Comparison of ENCODE assay signal across 23 mouse cellular contexts in the genomic region with DNA sequence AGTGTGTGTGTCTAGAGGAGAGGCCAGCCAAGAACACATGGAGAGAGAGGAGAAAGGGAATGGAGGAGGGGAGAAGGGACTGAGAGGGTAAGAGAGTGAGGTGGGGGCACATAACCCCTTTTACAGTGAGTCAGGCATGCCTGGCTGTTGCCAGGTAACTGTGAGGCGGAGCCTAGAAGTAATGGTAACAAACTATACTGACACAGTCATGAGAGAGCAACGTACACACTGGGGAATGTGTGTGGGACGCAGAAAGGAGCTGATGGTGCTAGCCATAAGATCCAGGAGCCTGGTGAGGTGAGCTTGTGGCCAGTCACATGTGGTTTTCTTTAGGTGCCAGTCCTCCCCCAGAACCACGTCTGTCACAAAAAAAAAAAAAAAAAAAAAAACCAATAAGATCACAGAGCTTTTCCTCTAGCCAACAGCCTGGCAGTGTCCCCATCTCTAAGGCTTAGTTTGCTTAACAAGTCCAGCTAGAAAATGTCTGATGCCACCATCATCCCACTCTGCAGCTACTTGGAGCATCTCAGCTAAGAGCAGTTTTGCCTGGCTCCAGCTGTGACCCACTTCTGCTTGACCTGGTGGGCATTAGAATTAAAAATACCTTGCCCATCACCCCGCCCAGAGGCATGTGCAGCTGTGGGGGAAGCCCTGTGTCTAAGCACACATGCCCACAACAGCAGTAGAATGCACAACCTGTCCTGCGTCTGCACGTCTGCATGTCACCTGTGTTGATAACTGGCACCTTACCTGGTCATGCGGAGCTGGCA.
DNase-seq lines count a peak whose midpoint lies in the region; ATAC-seq and TF ChIP-seq lines count a peak whose summit lies in the region.
"Had no signal": no experiment of that assay in that cellular context is flagged by ENCODE, and none has a peak within 500 bp of the region (broad histone marks: within the 10 kb centered on the region; RNA-seq: fewer than 3 reads in every experiment).

No protein-coding gene starts in this region.

- H3K9me3 ChIP-seq in lung, embryonic 15.5 days = no peaks in the 10 kb centered on the region
- H3K9me3 ChIP-seq: hindbrain, embryonic 10.5 days; intestine, embryonic 15.5 days; limb, embryonic 12.5 days; liver, embryonic 12.5 days; midbrain, embryonic 10.5 days had no signal

- no peak overlapping the region for H3K4me2 ChIP-seq in lung, embryonic 15.5 days
- H3K4me2 ChIP-seq in myocyte (ENCODE audit: low read depth) = no peak overlapping the region
- H3K4me2 ChIP-seq: heart, embryonic 11.5 days; intestine, embryonic 15.5 days; limb, embryonic 12.5 days; liver, embryonic 12.5 days had no signal

- H3ac ChIP-seq in myocyte (ENCODE audit: control insufficient read depth, insufficient read length) = no peak overlapping the region

- H3K36me3 ChIP-seq in lung, embryonic 15.5 days = peaks cover 12% of the 10 kb centered on the region; the same call in 1 of the 2 replicates
- H3K36me3 ChIP-seq in myocyte (ENCODE audit: control insufficient read depth, insufficient read depth) = peaks cover 27% of the 10 kb centered on the region

- H3K27ac ChIP-seq in lung, embryonic 15.5 days = peak overlapping the region; percentile 35; the same call in 1 of the 2 replicates
- H3K27ac ChIP-seq: hindbrain, embryonic 10.5 days; intestine, embryonic 15.5 days; limb, embryonic 12.5 days; liver, embryonic 12.5 days; midbrain, embryonic 10.5 days had no signal

- TF ChIP-seq POLR2A in myocyte (IDR thresholded peaks at IDR 0.05; ENCODE audit: insufficient read length, low read depth) = no peak

- no peak for DNase-seq in lung, postnatal 4 days
- DNase-seq in A20 (ENCODE audit: low read depth, low spot score) = peak; percentile 90
- DNase-seq in B cell, adult 2 months = peak; percentile 35 to 36
- DNase-seq in Muller cell, postnatal 12 days (ENCODE audit: inconsistent ontology term) = no peak
- DNase-seq in cerebellum, adult 11 months = no peak
- DNase-seq: adrenal gland, postnatal 14 days; cerebellum, adult 9-10 months; gastrocnemius, postnatal 10 days; kidney, adult 8-10 months; kidney, postnatal 10 days; lung, postnatal 36 days; right cerebral cortex, postnatal 14 days had no signal

- no peak for ATAC-seq in lung, embryonic 15.5 days (ENCODE audit: borderline replicate concordance, extremely low read depth, low FRiP score, low TSS enrichment)
- ATAC-seq: activated CD4-positive, CD25-positive, alpha-beta regulatory T cell, adult 4 months; forebrain, embryonic 14.5 days; hindbrain, embryonic 16.5 days; intestine, embryonic 15.5 days had no signal

- no peak overlapping the region for H3K9ac ChIP-seq in lung, embryonic 15.5 days
- H3K9ac ChIP-seq: intestine, embryonic 15.5 days; limb, embryonic 12.5 days; liver, embryonic 12.5 days had no signal

- WGBS in lung, embryonic 15.5 days = 57% methylated on average over 8 of the region's 8 CpGs

- no peaks in the 10 kb centered on the region for H3K79me2 ChIP-seq in myocyte (ENCODE audit: control insufficient read depth, insufficient read depth)

- H3K27me3 ChIP-seq in lung, embryonic 15.5 days = no peaks in the 10 kb centered on the region
- H3K27me3 ChIP-seq in myocyte (ENCODE audit: control insufficient read depth, insufficient read depth, insufficient read length) = no peaks in the 10 kb centered on the region
- H3K27me3 ChIP-seq: intestine, embryonic 15.5 days; limb, embryonic 12.5 days; liver, embryonic 12.5 days had no signal

- H3K4me1 ChIP-seq in lung, embryonic 15.5 days = peaks cover 13% of the 10 kb centered on the region; the same call in 1 of the 2 replicates
- H3K4me1 ChIP-seq: intestine, embryonic 15.5 days; liver, embryonic 12.5 days; midbrain, embryonic 10.5 days had no signal

- no peak overlapping the region for H3K4me3 ChIP-seq in lung, embryonic 15.5 days
- H3K4me3 ChIP-seq in myocyte = no peak overlapping the region
- H3K4me3 ChIP-seq: hindbrain, embryonic 10.5 days; intestine, embryonic 15.5 days; limb, embryonic 12.5 days; liver, embryonic 12.5 days; midbrain, embryonic 10.5 days had no signal

TF ChIP-seq in myocyte, 11 proteins besides CTCF, POLR2A, EP300 and RAD21:
- TF ChIP-seq SRF (IDR thresholded peaks at IDR 0.05; ENCODE audit: control insufficient read depth, insufficient read length, low read depth) = no peak
- TF ChIP-seq POLR2AphosphoS2 (IDR thresholded peaks at IDR 0.05; ENCODE audit: insufficient read length, low read depth) = peak; percentile 79

Comparison
In these comparisons a context has a peak if more than half of its experiments do, and no peak if none do; other contexts are left out.
1. DNase-seq: peak in A20 (single experiment) and B cell, adult 2 months (2 of 2); none in lung, postnatal 4 days (0 of 2), Muller cell, postnatal 12 days (single experiment) and cerebellum, adult 11 months (single experiment).